Mouse (Mus musculus) left cerebral cortex, postnatal 25 days (tissue): Measurements from ENCODE around the gene Fgfr2. TPM values are rescaled to one million over a fixed set of nuclear protein-coding genes. Genes with fewer than 3 reads are reported as not detected.

Experiments used
- DNase-seq, 2 experiments: peaks; one replicate each; pipeline ENCODE4 v3.0.0; 2022; ENCODE audit warnings: low spot score in 2 of 2, mixed read lengths in 1 of 2
- intact Hi-C: fragments of 180-260 bp; cut with DNase I; formaldehyde crosslinking; loops from one replicate; pipeline ENCODE4 v1.15.1; 2025
- total RNA-seq, 2 experiments: library from RNA; stranded (reverse); gene quantifications; 2 replicates each; pipeline ENCODE4 v1.2.3; 2021

The Fgfr2 gene
- total RNA-seq, 2 experiments from 2014 or later = 37.1 to 42.0 TPM

- intact Hi-C loops = no loop called here
- no peak for DNase-seq
These were observed 2137.4 kb downstream of the Fgfr2 start for GRCm38 (mm10) chr7:130985716-130986115.

- no peak for DNase-seq
- intact Hi-C loops = no loop called here
These were observed 2138.0 kb downstream of the Fgfr2 start for GRCm38 (mm10) chr7:130985193-130985592.

GRCm38 (mm10) chr7:130984294-130984693 lies 2138.9 kb downstream of the Fgfr2 start:
- DNase-seq = no peak
- intact Hi-C loops = no loop called here

GRCm38 (mm10) chr7:130982881-130983280 lies 2140.3 kb downstream of the Fgfr2 start:
- no peak for DNase-seq
- intact Hi-C loops = no loop called here

GRCm38 (mm10) chr7:130982371-130982770 lies 2140.8 kb downstream of the Fgfr2 start:
- intact Hi-C loops = no loop called here
- DNase-seq = no peak

- intact Hi-C loops = no loop called here
- DNase-seq = no peak
These were observed 2143.0 kb downstream of the Fgfr2 start for GRCm38 (mm10) chr7:130980130-130980529.

GRCm38 (mm10) chr7:130978545-130978944 lies 2144.6 kb downstream of the Fgfr2 start:
- DNase-seq = no peak
- intact Hi-C loops = no loop called here

- intact Hi-C loops = no loop called here
- DNase-seq = peak; percentile 38 to 63
These were observed 2145.2 kb downstream of the Fgfr2 start for GRCm38 (mm10) chr7:130977794-130978521.

GRCm38 (mm10) chr7:130976305-130976935 lies 2146.7 kb downstream of the Fgfr2 start:
- DNase-seq = no peak
- intact Hi-C loops = no loop called here

- intact Hi-C loops = no loop called here
- DNase-seq = no peak
These were observed 2150.4 kb downstream of the Fgfr2 start for GRCm38 (mm10) chr7:130972767-130973166.

GRCm38 (mm10) chr7:130969507-130969906 lies 2153.6 kb downstream of the Fgfr2 start:
- intact Hi-C loops = no loop called here
- no peak for DNase-seq

- intact Hi-C loops = no loop called here
These were observed 2154.1 kb downstream of the Fgfr2 start for GRCm38 (mm10) chr7:130969076-130969475.

GRCm38 (mm10) chr7:130968537-130968936 lies 2154.6 kb downstream of the Fgfr2 start:
- intact Hi-C loops = no loop called here
- peak in 1 of 2 experiments; percentile 43 for DNase-seq

More at GRCm38 (mm10) chr7:130969076-130969475, 2154.1 kb downstream of the Fgfr2 start:
- DNase-seq = no peak

GRCm38 (mm10) chr7:130967901-130968300 lies 2155.2 kb downstream of the Fgfr2 start:
- DNase-seq = no peak
- intact Hi-C loops = no loop called here

GRCm38 (mm10) chr7:130966876-130967275 lies 2156.3 kb downstream of the Fgfr2 start:
- intact Hi-C loops = no loop called here
- no peak for DNase-seq

- DNase-seq = no peak
- intact Hi-C loops = no loop called here
These were observed 2156.7 kb downstream of the Fgfr2 start for GRCm38 (mm10) chr7:130966451-130966850.

GRCm38 (mm10) chr7:130965909-130966365 lies 2157.2 kb downstream of the Fgfr2 start:
- intact Hi-C loops = no loop called here
- DNase-seq = peak; percentile 46 to 69

GRCm38 (mm10) chr7:130965396-130965795 lies 2157.8 kb downstream of the Fgfr2 start:
- intact Hi-C loops = no loop called here
- peak in 1 of 2 experiments; percentile 39 for DNase-seq

- peak in 1 of 2 experiments; percentile 52 for DNase-seq
- intact Hi-C loops = no loop called here
These were observed 2158.5 kb downstream of the Fgfr2 start for GRCm38 (mm10) chr7:130964686-130965085.

GRCm38 (mm10) chr7:130961429-130961828 lies 2161.7 kb downstream of the Fgfr2 start:
- DNase-seq = no peak
- intact Hi-C loops = no loop called here

- intact Hi-C loops = no loop called here
- peak in 1 of 2 experiments; percentile 66 for DNase-seq
These were observed 2163.3 kb downstream of the Fgfr2 start for GRCm38 (mm10) chr7:130959868-130960267.
